Mouse (Mus musculus): Measurements from ENCODE around the gene Raly. TPM values are rescaled to one million over a fixed set of nuclear protein-coding genes. Genes with fewer than 3 reads are reported as not detected.

Raly gene
- total RNA-seq, 4 experiments from 2014 or later: 81.3 to 93.0 (median 90.0) TPM

Other genes with a start within 250 kb of the Raly start
- not detected for gene 1700003F12Rik, start 244.0 kb upstream of the Raly start, total RNA-seq (2022)
- gene Actl10, start 239.3 kb upstream of the Raly start, total RNA-seq (2022): not detected
- 1 to 10 TPM in 1 of 4 experiments, under 1 TPM in 3; 0.25 to 1.2 (median 0.60) TPM for gene Necab3, start 232.2 kb upstream of the Raly start, total RNA-seq (2022)
- gene E2f1, start 221.2 kb upstream of the Raly start, total RNA-seq (2022): 1 to 10 TPM in 1 of 4 experiments, under 1 TPM in 3; 0.25 to 1.2 (median 0.47) TPM
- gene Pxmp4, start 187.4 kb upstream of the Raly start, total RNA-seq (2022): 10 to 100 TPM; 25.0 to 31.0 (median 27.2) TPM
- 1 to 10 TPM; 2.4 to 4.3 (median 2.7) TPM for gene Zfp341, start 177.8 kb upstream of the Raly start, total RNA-seq (2022)
- not detected for gene 4930519P11Rik, start 177.7 kb upstream of the Raly start, total RNA-seq (2022)
- gene Chmp4b, start 139.4 kb upstream of the Raly start, total RNA-seq (2022): 100 to 1,000 TPM; 119 to 132 (median 124) TPM
- not detected for gene Gm14214, start 21.1 kb upstream of the Raly start, total RNA-seq (2022)
- not detected for gene a, start 306 bp downstream of the Raly start, total RNA-seq (2022)
- 10 to 100 TPM; 54.7 to 61.0 (median 55.7) TPM for gene Eif2s2, start 101.8 kb downstream of the Raly start, total RNA-seq (2022)
- under 1 TPM in 3 of 4 experiments, not detected in 1; 0.17 to 0.25 (median 0.22) TPM for gene Gm14226, start 227.2 kb downstream of the Raly start, total RNA-seq (2022)

Measured in heart, adult 8-10 months (tissue).